Mouse (Mus musculus) embryo, embryonic 9.5 days (tissue): ENCODE results near the gene Hnrnpd.

Experiments used
- DNase-seq: peaks from one replicate; pipeline ENCODE4 v3.0.0-alpha.2; 2017; ENCODE audit errors: extremely low spot score

Hnrnpd gene

DNA sequence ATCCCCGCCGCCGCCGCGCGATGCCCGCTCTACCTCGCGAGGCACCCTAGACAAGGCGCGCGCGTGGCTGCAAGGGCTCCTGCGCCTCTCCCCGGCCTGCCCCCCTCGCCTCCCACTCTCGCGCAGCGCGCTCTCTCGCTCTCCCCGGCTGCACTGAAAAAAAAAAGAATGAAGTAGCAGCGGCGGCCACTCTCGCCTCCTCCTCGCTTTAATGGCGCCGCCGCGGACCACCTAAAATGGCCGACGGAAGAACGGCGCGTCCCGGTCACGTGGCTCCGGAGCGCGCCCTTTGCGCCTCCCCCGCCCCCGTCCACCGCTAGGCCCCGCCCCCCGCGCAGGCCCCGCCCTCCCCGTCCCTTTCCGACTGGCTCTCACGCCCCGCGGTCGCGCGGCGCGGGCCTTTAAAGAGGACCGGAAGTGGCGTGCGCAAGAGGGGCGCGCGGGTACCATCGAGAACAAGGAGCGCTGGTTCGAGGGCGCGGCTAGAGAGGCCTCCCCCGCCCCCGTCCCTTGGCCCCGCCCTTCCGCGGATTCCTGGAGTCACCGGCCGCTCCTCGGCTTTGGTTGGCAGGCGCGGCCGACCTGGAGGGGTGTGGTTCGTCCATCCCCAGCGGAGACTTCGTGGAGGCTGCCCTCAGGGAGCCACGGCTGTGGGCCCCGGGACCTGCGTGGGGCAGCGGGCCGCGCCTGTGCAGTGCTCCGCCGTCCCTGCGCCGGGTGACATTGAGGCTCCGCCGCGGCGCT is at the start of gene Hnrnpd, which contains the start of gene 4930524J08Rik:
Gene Hnrnpd (minus strand): TSS at position 240 of the 744 bp plus-strand sequence.
Gene 4930524J08Rik (plus strand): TSS at position 363 of the 744 bp plus-strand sequence.
- DNase-seq = peak; percentile 98

DNA sequence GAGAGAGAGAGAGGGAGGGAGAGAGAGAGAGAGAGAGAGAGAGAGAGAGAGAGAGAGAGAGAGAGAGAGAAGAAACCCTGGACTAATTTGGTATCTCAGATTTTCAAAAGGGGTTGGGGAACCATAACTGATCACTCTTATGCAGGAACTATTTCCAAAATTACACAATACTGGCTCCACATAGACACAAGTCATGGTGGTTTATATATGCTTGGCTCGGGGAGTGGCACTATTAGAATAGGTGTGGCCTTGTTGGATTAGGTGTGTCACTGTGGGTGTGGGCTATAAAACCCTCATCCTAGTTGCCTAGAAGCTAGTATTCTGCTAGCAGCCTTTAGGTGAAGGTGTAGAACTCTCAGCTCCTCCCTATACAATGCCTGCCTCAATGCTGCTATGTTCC is 46.1 kb upstream of the Hnrnpd start:
- DNase-seq = no peak

DNA sequence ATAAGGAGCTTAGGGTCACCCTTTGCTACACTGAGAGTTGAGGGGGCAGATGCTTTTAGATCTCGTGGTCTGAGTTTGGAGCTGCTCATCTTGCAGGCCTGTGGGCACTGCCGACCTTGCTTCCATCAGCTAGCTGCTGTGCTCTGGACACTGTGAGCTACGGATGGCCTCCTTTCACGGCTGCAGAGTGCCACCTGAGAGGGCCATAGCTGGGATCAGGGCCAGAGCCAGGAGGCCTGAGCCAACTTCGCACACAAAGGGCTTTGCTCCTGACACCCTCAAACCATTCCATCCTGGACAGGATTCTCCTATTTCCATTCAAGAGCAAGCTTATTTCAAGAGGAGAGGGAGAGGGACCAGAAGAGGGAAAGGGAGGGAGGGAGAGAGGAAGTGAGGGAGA is 45.7 kb upstream of the Hnrnpd start:
- DNase-seq = no peak

DNA sequence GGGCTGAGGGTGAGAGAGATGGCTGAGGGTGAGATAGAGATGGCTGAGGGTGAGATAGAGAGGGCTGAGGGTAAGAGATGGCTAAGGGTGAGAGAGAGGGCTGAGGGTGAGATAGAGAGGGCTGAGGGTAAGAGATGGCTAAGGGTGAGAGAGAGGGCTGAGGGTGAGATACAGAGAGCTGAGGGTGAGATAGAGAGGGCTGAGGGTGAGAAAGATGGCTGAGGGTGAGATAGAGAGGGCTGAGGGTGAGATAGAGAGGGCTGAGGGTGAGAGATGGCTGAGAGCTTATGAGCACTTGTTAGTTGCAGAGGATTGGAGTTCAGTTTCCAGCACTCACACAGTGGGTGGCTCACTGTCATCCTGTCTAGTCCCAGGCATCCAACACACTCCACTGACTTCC is 41.4 kb upstream of the Hnrnpd start:
- no peak for DNase-seq

DNA sequence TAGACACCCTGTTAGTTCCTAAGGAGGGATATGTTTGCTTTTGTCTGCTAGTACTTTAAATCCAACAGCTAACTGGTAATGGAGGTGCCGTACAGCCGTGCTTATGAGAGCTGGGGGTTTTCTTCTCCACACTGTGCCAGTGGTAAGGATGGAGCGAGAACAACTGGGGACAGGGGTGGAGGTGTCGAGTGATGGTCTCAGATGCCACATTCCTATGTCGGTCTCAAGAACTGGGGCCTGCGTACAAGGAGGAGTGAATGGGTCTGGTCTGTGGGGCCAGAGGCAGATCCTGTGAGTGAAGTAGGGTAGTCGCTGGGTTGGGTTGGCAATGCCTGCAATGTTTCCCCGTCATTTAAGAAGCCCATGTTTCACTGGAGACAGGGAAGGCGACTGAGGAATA is 33.9 kb upstream of the Hnrnpd start:
- DNase-seq = no peak

DNA sequence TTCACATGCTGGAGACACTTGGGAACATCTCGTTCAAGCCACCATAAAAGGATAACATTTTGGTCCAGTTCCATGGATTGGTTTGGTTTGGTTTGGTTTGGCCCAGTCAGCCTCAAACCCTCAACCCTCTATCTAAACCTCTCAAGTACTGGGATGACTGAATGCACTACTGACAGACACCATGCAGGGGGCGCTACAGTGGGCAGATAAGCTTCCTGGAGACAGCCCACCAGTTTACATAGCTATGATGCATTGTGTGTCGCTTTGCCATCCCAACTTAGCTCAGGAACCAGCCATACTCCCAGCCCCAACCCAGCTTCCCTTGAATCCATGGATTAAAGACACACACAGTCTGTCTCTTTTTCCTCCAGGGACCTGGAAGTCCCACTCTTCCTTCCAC is 29.7 kb upstream of the Hnrnpd start:
- no peak for DNase-seq

DNA sequence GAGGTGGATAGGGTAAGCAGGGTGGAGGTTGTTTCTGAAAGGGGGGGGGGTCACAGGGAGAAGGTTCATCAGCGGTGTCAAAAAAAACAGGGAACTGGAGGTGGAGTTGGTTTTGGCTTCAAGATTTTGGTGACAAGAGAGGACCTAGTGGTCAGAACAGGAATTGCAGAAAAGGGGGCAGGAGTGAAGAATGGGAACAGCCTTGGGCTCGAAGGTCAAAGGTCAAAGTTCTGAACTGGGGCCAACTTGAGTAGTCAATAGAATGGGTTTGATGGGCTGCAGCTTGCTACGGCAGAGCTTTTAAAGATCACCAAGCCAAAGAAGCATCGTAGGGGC is 28.3 kb upstream of the Hnrnpd start:
- peak; percentile 15 for DNase-seq

DNA sequence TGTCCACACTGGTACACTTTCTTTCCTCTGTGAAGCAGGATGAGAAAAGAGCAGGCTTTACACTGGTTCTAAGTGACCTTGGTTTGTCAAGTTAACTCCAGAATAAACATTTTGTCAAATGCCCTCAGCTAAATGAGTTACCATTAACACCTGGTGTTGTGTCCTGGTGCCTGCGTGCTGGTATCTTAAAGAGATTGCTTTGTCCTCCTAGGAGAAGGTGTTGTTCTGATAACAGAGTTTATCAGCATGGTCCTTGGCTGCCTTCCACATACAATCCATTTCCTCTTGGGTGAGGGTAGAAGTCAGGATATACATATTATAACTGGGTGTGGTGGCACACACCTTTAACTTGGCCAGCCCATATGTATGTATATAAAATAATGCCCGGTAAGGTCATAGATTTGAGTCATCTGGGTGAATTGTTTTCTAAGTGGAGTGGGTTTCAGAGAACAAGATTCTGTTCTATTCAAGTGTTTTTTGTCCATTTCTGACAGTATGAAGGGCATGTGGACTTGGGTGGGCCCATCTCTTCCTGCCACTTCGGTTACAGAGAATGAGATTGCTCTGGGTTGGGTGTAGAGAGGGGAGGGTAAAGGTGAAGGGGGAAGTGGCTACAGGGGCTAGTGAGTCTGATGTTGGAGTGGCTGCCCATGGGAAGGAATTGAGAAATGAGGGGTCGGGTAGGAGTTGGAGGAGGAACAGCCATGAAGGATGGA is 27.7 kb upstream of the Hnrnpd start:
- DNase-seq = no peak

DNA sequence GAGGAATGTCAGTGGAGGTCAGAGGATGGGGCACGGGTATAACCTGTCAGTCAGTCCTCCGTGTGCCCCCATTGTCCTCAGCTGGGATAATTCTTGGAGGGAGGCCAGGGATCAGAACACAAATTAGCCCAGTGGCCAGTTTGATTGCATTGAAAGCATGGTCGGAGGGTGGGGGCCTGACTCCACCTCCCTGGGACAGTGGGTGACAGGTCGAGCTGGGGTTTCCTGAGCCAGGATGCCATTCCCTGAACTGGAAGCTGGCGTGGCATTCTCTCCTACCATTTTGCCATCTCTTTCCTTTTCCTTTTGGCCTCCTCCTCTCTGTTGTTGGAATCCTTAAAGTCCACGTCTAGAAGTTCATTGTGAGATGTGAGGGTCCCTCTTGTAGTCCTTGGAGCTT is 27.2 kb upstream of the Hnrnpd start:
- DNase-seq = no peak

DNA sequence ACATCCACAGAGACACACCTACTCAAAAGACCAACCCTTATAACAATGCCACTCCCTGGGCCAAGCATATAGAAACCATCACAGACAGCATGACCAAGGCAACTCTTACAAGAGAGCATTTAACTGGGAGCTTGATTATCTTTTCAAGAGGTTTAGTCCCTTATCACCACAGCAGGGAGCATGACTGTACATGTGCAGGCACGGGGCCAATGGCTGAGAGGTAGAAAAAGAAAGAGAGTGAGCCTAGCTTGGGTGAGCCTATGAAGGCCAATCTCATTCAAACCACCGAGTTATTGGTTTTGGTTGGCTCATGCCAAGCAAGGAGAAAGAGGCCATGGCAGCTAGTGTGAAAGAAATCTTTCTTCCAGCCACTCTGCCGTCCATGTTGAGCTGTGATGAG is 26.7 kb upstream of the Hnrnpd start:
- no peak for DNase-seq

DNA sequence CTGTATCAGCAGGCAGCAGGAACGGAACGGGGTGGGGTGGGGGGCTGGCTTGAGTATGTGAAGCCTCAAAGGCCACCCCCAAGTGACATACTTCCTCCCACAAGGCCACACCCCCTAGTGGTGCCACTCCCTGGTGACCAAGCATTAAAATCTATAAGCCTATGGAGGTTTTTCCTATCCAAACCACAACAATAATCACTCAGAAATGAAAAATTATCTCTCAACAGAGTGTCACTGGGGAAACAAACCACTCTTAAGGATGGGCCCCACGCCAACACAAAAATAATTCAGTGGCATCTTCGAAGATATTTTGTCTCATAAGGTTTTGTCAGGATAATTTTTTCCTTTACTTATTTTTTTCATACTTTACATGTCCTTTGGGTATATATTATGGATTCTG is 25.2 kb upstream of the Hnrnpd start:
- DNase-seq = no peak

DNA sequence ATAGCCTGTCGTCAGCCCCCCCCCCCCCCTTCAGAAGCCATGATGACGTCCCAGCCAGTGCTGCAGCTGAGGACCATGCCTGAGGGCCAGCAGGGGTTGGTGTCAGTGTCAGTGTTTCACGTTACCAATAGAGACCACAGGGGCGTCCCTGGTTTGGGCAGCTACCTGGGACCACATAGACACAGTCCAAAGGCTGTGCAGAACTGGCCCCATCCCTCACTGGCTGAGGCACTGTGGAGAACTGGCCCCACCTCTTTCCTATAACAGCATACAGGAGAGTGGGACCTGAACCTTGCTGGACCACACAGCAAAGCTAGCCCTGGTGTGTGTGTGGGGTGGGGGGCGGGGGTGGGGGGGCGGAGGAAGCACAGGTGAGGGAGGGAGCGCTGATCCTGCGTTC is 21.8 kb upstream of the Hnrnpd start:
- DNase-seq = no peak

DNA sequence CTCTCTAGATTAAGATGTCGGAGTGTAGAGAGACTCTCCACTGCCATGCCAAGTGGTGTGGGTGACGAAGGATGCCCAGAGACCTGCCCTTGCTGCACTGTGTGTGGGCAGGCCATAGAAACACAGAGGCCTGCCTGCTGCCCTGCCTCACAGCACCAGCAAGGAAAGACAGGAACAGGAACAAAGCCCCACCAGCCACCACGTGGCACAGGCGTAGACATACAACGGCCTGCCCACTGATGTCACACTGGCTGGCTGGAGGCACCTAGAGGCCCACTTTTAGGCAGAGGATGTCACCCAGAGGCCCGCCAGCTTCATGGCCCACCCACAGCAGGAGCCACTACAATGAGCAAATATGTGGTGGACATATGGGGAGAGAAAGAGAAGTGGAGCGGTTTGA is 21.3 kb upstream of the Hnrnpd start:
- DNase-seq = no peak

DNA sequence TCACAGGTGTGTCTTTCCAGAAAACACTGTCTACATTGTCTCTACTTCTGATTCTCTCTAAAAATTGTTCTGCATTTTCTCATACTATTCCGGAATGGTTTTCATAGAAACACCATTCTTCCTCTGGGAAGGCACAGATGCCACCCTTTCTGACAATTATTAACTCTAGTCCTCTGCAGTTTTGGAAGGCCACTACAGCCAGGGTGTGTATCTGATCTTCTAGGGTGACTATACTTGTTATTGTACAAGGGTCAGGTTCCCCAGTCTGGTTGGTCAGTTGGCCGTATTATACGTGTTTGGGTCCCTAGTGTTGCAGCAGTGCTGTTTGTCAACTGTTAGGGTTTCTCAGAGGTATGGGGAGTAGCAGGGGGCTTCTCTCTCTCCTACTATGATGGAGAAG is 15.9 kb upstream of the Hnrnpd start:
- DNase-seq = no peak

DNA sequence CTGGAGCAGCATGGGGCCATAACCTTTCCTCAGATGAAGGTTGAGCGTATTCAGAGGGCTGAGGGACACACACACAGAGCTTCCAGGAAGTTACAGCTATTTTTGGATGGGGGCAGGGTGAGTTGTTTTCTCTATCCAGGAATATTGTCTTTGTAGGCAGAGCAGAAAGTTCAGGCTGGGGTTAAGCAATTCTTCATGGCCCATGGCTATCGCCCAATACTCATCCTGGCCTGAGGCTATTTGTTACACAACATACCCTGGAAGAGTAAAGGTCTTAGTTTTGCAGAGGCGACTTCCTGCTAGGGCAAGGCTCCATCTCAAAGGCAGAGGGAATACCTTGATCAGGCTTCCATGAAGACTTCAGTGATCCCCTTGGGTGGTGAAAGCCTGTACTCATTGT is 15.4 kb upstream of the Hnrnpd start:
- no peak for DNase-seq

DNA sequence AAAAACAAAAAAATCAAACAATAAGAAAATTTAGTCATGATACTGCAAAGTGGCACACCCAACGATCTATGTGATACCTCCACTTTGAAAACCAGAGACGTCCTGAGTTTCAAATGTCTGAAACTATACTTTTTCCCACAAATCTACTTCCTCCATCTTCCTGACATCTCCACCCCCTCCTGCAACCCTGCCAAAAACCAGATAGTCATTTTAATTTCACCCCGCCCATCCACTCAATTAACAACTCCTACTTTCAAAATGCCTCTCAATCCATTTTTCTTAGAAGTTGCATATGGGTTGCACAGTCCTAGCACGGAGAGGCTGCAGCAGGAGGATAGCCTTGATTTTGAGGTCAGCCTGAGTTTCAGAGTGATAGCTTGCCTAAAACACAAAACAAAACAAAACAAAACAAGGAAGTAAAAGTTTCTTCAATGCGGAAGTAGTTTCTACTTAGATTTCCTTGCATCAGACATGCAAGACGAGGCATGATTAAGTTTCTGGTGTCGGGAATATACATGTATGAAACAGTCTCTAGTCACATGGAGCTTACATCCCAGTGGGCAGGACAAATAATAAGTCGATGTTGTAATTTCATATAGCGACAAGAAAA is 4.8 kb upstream of the Hnrnpd start:
- no peak for DNase-seq

DNA sequence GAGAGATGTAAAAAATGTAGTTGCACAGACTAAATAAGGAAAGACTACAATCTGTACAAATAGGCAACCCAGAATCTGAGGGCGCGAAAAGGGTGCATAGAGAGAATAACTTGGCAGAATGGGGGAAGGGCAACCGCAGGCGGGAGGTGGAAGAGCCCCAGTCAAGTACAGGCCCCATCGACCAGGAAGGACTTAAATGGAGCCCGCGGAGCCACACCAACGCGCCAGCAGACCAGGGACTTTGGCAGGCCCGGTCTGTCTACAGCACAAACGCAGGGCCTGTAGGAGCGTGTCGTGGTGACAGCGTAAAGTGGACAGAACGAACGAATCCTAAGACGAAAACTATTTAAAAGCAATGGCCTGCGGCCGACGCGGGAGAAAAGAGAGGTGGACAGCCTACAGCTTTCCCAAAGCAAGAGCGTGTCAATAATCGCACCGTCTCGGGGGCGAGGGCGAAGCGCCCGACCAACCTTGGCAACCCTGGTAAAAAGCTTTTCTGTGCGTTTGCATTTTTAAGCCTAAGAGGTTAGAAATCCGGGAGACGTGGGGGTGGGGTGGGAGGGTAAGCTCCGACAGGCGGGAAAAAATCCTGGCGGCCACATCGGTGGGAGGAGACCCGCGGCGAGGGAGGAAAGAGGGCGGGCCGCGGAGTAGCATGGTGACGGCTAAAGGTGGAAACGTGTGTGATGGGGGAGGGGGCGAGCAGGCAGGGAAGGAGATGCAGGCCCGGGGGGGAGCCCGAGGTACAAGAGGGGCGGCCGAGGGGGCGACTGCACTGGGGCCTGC is 1.0 kb downstream of the Hnrnpd start:
- DNase-seq = peak; percentile 84

DNA sequence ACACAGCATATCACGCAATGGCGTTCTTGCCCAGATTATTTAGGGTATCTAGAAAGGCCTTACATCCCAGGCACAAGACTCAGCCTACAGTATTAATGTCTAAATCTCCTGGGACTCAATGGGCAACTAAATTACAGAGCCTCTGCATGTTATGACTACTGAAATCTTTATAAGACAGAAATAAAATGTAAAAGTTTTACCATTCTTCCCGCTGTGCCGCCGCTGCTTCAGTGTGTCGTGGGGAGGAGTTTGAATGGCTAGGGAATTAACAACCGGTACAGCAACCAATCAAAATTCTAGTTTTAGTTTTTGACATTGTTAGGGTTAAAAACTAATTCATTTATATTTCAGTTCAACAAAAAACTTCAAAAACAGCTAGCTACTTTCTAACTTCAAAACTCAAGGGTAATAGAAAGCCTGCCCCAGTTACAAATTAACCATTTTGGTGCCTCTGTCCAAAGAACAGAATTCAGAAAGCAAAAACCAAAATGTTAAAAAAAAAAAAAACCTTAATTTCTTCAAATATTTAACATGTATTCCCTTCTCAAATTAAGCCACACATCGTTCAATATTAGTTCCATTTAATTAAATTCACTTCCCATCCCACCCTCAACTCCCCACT is 2.3 kb downstream of the Hnrnpd start:
- DNase-seq = no peak

DNA sequence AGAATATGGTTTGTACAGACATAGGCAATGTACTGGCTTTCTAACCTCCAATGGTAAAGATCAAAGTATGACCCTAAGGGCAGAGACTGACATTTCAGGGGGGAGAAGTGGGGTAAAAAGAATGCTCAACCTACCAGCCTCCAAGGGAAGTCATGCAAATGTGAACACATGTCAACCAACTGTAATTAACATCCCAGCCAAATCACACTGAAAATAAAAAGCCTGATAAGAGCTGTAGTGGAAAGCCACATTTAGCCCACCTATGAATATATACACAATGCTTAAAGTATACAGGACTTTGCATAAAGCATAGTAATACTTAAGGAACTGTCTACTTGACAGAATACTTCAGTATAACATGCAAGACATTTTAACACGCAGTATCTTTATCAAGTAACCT is 3.0 kb downstream of the Hnrnpd start:
- no peak for DNase-seq

DNA sequence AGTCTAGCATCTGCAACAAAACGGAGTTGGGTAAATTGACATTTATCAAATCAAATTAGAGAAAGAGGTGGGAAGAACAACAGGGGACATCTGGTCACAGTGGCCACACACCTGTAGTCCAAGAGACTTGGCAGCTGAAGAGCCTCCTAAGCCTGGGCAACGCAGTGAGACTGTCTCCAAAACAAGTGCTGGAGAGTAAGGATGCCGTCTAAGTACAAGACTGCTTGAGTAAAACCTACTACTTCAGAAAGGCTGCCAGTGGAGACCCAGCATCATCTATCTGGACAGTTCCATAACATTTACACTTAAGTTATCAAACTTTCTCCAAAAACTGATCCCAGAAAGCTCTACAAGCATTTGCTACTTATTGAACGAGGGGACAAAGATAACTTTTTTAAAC is 3.7 kb downstream of the Hnrnpd start:
- DNase-seq = no peak

DNA sequence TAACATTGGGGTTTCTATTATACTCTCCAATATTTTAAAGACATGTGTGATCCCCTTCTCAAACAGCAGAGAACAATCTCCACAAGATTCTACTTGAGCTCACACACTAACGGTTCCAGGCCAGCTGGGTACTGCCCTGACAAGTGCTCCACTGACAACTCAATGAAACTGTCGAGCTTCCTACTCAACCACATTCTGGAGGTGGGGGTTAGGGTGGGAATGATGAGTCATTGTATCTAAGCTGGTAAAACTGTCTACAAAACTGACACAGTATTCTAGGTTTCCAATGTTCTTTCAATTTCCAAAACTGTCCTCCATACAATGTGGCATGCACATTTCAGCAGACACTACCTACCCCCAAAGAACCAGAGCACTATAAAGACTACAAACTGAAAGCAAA is 4.8 kb downstream of the Hnrnpd start:
- DNase-seq = no peak

DNA sequence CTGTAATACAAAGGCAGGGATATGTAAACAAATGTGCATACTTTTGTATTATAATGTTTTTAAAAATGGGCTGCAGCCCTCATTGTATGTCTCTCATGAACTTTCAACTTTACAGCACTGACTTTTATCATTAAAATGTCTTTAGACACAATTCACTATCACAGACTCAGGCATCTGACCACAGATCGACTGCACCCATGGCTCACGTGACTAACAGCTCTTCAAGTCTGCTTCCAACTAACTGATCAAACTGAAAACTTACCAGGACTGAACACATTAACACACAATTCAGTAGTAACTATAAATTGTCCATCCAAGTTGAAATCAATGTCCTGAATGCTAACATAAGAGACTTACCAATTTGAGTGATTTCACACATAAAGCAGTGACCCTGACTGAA is 18.8 kb downstream of the Hnrnpd start:
- no peak for DNase-seq
